Mouse (Mus musculus) lung, postnatal 36 days (tissue): ENCODE data around the gene Sipa1l1.

Experiments used
- DNase-seq: peaks from one replicate; pipeline ENCODE4 v3.0.0; 2022; ENCODE audit warnings: mixed read lengths

Gene Sipa1l1

DNA sequence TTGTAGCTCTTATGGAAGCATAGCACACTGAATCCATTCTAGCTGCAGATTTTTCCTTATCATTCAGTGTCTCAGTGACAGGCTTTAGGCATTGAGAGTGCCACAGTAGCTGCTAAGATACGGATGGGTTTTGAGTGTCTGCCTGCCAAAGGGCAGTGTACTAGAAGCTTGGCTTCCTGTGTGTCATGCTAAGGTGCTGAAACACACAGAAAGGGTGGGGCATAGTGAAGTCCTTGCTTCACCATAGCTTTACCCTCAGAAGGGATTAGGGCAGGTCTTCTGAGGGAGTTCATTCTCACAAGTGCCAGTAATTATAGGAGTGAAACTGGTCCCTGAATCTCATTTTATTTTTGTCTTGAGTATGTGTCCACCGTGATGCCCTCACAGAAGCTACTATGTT, 82.2 kb downstream of the Sipa1l1 start:
- DNase-seq: no peak

DNA sequence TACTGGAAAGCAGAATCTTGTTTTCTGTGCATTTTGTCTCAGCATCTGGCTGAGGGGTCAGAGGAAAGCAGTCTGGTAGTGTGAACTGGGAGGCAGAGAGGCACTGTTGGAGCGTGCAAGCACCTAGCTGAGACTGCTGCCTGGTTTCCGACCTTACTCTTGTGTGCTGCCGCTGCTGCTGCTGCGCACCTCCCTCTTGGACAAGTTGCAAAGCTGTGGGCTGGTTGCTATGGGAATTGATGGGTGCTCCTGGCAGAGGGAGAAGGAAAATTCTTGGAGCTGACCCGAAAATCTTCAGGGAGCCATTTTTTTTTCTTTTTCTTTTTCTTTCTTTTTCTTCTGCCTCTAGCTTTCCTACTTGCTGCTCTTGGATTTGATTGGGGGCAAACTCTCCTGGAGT, 85.0 kb downstream of the Sipa1l1 start:
- DNase-seq: peak; percentile 57

DNA sequence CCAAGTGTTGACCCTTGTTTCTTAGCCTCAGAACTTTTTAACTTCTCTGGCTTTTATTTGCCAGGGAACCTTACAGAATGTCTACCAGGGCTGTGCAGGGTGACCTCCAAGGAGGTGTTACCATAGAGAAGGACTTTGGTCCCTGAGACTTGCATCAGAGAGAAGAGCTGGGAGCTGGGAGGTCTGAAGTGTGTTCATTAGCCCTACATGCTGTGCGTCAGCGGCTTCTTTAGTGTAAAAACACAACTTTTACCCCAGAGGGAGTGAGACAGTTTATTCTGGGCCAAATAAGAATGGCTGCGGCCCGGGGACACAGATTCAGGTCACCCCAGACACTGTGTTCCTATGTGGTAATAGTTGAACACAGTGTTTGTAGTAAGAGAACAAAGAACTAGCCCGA, 86.9 kb downstream of the Sipa1l1 start:
- no peak for DNase-seq

DNA sequence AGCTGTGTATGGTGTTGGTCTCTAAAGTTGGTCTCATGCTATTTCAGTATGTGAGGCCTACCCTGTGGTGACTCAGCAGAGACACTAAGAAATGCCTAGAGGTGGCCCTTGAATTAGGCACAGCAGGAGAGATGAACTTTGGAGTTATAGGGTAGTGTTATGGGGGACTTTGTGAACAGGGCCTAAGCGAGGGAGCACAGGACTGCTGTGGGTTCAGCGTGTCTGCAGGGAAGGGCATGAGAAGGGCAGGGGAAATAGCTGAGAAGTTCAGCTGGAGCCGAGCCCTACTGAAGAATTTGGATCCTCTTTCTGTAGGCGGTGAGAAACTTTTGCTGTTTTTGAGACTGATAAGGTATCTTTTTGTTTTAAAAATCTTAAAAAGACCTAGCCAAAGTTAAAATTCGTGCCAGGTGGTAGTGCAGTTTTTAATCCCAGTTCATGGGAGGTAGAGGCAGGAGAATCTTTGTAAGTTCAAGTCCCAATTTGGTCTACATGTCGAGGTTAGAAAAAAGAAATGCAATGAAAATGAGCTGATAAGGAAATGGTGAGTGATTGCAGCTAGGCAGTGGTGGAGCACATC, 87.9 kb downstream of the Sipa1l1 start:
- DNase-seq: no peak

DNA sequence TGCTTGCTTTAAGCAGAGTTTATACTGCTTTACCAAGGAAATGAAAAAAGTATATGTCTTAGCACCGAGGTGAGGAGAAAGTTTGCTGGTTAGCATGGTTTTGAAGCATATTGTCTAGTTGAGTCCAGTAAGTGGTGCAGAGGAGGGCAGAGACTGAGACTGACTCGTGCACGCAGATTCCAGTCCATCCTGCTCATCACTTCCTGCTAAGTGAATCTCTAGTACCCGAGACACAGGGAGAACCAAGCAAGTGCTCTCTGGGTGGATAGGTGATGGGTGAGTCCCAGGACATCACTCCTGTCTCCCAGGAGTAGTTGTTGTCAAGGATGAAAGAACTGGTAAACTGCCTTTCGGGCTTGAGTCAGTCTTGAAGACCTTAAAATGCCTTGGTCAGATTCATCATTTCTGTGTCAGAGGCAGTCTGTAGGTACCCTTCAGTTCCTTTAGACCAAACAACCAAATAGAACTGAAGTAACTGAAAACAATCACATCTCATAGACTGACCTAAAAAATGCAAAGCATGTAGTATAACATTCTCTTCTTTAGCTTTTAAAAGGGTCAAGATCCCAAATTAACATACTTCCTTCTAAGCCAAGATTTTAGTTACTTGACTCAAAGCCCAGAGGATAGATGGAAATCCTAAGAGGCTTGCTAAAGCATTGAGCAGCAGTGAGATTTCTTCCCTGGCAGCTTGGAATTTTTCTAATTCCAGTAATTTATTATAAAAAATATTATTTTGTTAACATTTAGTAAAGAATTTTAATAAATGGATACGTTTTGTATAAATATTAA, 89.1 kb downstream of the Sipa1l1 start:
- no peak for DNase-seq

DNA sequence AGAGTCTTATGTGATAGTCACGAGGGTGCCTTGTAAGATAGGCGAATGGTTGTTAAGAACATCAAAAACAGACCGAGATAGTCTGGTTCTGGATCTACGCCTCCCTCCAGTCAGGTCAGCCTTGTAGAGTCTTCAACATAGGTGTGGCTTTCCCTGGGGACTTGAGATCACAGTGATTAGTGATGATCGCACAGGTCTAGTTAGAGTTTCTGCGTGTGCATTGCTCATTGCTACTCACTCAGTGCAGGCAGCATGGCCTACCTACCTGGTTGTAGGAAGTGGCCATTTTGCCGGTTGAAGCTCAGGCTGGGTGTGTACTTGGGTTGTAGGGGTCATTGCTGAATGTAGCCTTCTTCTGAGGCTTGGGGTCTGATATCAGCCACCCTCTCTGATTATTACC, 94.3 kb downstream of the Sipa1l1 start:
- DNase-seq: no peak

DNA sequence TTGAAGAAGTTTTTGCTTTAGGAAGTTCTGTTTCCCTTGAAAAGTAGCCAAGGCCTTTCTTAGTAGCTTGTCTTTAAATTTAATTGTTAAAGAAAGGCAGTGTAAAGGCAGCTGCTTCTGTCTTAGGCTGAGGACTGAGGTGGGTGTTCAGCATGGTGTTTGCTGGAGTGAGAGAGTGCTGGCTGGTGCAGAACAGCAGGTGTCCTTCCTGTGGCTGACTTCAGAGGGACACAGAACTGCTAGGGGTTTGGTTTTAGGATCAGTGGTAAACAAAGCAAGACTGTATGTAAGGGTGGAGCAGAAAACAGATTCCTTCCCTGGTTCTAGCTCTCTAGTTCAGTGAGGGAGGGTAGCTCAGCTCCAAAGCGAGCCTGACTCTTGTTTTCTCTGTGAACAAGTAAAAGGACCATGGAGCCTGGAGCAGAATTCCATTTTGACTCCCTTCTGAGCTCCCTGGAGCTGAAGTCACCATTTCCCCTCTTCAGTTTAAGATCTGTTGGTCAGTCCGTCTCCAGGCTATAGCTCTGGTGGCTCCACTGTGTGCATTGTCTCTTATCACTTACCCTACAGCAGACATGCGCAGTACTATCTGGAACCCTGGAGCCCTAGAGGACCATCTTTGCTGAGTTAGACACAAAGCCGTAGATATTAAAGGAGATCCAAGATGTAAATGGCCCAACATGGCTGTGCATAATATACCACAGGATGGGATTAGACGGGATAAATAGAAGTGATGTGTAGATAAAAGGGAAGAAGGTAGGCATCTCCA, 95.1 kb downstream of the Sipa1l1 start:
- no peak for DNase-seq

DNA sequence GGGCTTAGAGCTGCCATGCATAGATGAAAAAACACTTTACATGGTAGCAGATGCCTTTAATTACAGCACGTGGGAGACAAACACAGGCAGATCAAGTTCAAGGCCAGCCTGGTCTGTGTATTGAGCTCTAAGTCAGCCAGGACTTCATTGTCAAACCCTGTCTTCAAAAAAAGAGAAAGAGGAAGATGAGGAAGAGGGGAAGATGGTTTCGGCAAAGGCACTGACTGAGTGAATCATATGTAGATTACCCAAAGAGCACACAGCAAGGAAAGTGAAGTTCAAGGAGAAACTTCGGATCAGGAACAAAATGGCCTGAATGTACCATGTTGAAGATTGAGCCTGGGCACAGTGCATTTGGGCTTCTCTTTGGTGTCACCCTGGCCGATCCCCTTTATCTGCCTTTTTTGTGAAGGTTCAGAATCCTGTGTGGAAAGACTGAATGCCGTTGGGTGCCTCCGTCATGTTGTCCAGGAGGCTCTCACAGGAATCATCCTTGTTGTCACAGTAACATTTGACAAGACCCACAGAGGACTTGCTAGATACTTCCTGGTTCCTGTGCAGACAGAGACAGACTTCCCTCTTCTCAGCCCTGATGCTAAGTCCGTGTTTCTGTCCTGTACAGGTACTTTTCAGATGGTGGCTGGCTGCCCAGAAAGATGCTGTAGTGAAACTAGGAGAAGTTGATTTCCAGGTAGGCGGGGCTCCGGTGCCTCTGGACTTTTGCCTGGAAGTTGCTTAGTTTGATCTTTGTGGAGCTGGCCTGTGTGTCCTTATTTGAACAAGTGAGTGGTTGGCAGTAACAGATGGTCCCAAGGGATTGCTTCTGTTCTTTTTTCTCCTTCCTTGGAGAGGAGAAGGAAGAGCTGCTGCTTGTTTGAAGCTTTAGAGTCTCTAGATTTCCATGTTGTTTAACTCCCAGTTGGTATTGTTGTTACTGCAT, 96.5 kb downstream of the Sipa1l1 start:
- peak; percentile 75 for DNase-seq

DNA sequence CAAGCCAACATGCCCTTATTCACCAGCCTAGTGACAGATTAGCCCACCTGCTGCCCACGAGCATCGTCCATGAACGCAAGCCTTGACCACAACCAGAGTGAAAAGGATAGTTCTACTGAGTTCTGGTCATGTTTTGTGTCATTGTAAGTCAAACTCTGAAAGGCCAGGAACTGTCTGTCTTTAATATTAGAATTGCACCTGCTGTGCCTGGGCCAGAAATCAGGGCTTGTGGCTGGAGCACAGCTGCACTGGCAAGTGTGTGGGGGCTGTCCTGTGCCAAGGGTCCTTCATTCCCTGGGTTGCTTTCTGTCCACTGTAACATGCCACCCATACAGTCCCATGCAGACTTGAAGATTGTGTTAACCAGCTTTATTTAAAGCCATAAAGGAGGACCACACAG, 102.3 kb downstream of the Sipa1l1 start:
- DNase-seq: no peak

DNA sequence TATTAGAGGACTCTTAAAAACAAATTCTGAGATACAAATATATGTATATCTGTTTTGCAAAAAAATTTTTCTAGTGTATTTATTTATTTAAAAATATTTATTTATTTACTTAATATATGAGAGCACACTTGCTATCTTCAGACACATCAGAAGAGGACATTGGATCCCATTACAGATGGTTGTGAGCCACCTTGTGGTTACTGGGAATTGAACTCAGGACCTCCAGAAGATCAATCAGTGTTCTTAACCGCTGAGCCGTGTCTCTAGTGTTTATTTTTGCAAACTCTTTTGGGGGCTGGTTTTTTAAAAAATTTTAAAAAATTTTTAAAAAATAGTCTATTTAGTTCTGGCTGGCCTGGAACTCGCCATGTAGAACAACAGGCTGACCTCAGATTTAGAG, 104.4 kb downstream of the Sipa1l1 start:
- DNase-seq: no peak

DNA sequence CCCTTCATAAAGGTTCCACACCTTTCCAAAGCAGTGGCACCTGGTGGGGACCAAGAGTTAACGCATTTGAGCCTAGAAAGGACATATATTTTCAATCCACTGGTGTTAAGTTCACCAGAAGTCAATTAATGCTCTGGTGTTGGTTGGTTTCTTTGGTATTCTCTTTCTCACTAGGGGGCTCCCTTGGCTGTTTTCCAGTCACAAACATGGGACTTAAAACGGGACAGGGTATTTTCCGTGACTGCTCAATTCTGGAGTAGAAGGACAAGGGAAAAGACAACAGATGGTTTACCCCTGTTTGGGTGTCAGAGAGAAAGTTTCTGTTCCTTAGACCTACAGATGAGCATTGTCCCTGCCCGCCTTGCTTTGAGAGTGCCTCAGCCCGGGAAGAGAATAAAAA, 105.5 kb downstream of the Sipa1l1 start:
- DNase-seq: no peak

DNA sequence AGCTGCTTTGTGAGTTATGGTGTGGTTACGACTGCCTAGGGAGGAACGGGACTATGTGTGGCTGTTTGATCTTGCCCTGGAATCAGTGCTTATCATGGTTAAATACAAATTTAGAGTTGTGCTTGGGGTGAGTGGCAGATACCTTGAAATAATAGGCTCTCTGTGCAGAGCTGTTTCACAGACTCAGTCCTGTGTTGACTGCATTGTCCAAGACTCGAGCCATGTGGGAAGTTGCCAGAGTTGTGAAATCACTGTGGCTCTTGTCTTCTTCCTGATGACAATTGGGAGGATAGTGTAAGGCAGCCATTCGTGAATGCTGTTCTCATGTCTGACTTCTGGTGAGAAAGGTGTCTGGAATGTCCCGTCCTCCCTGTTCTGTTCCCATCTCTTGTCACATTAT, 106.6 kb downstream of the Sipa1l1 start:
- peak; percentile 70 for DNase-seq

DNA sequence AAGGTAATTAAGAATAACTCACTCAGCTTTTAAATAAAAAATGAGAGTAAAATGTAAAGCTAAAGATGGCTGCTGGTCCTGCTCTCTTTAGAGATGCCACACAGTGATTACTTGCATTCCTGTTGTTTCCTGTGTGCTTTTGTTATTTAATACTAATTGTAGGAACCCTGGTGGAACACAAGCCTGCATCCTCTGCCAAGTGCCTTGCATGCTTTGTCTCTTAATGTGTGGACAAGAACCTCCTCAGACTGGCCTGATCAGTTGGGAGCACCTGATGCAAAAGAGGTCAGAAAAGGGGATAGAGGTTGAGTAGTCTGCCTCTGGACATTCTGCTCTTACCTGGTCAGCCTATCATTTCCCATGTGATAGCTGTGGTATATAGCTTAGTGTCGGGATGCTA, 107.5 kb downstream of the Sipa1l1 start:
- no peak for DNase-seq

DNA sequence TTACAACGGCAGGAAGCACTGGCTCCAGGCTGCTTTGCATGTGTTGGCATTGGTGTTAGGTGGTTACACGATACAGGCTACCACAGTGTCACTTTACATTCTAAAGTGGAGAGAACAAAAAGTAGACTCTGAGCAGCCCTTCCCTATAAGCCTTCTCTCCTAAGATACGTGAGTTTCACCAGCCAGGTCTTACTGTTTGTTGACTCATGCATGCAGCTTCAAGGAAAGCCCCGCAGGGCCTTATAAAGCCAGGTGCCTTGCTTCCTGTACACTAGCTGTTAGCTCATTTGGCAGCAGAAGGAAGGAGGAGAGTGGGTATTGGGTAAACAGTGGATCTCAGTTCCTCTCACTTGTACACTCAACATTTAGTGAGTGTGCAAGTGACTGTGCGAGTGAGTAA, 115.5 kb downstream of the Sipa1l1 start:
- DNase-seq: peak; percentile 25

DNA sequence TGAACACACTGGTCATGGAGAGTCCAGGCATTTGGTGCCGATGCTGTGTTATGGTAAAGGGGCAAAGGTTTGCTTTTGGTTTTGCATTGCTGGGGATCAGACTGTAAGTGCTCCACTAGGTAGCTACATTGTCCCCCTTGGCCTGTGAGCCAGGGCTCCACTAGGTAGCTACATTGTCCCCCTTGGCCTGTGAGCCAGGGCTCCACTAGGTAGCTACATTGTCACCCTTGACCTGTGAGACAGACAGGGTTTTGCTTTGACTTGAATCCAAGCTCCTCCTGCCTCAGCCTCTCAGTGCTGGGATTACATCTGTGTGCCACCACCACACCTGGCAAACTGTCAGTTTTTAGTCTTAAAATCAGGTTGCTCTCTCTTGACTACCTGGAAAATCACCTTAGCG, 115.9 kb downstream of the Sipa1l1 start:
- DNase-seq: no peak

DNA sequence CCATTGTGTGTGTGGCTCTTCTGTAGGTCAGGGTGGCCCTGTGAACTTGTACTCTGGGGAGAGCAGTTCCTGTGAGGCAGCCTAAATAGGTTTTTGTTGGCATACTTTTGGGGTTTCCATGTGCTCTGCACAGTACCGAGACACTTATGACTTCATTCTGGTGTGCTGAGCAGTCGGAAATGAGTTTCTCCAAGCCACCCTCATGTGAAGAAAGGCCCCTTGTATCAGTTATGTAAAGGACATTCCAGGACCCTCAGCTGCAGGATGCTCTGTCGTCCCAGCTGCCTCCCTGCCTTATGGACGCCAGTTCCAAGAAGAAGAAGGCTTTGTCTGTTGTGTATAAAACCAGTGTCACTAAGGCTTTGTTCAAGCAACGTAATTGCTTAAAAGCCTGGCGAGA, 116.9 kb downstream of the Sipa1l1 start:
- no peak for DNase-seq

DNA sequence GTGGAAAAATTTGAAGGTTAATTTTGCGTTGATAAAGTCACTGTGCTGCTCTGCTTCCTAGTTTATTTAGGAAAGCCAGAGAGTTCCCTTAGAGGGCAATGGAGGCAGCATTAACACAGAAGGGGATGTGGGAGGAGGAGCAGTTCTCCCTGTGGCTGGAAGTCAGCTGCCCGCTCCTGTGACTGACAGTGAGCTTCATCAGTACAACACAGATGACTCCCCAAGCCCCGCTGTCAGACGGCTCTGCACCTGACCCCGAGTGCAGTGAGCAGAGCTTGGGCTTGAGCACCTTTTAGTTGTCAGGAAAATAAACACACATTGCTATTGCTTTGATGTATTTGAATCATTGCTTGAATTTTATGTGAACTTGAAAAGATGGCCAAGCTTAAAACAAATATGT, 117.7 kb downstream of the Sipa1l1 start:
- no peak for DNase-seq

DNA sequence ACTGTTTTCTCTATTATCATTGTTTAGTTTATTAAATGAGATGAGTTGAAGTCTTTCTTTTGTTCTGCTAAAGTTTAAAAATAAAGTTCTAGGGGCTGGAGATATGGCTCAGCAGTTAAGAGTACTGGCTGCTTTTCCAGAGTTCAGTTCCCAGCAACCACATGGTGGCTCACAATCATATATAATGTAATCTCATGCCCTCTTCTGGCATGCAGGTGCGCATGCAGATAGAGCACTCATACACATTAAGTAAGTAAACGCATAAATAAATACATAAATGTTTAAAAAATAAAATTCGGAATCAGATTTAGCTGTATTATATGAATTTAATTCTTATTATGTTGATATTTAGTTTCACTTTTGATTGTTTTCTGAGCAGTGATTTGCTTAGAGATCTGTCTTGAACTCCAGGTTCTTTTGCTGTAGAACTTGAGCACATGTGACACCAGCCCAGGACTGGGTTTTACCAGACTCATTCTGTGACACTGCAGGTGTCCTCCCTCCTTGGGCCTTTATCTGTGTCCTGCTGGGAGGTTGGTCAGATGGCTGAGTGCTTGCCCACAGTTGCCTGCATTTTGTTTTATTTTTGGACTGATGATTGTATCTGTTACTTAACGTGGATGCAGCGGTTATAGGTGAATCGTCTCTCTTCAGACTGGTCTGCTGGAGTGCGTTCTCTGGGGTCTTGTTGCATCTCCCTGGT, 124.6 kb downstream of the Sipa1l1 start:
- DNase-seq: no peak

DNA sequence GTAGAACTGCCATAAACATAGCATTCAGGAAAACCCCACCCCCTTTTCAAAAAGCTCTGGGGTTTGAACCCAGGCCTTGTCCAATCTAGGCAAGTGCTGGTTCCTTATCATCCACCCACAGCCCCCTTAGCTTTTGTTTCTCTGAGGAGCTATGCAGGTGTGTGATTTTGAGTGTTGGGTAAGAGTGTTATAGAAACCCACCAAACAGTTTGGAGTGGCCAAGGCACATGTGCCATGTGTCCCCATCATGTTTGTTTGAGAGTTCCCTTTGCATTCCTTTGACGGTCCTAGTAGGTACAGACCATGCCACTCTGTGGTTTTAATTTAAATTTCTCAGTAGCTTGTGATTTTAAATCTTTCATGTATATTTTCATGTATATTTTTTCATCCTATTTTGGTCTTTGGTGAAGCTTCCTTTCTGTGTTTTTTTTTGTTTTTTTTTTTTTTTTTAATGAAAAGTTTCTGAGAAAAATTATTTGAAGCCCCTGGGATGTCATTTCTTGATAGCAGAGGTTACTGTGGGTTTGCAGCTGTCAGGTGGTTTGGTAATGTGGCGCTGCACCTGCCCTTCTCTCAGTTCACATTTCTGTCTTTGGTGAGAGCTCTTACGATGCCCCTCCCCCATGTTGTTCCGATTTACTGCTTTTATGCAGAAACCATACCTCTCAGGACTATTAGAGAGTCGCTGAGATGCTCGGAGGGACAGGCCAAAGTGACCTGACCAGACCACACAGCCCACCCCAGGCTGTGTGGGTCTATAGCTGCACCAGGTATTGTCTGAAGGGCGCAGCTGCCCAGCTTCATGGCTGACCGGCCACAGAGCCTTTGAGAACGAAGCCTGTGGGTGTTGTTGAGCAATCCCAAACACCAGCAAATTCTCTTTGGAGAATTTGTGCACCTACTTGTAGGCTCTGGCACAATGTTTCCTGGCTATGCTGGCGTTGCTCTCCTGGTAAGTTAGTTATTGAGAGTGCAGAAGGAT, 126.1 kb downstream of the Sipa1l1 start:
- DNase-seq: no peak

DNA sequence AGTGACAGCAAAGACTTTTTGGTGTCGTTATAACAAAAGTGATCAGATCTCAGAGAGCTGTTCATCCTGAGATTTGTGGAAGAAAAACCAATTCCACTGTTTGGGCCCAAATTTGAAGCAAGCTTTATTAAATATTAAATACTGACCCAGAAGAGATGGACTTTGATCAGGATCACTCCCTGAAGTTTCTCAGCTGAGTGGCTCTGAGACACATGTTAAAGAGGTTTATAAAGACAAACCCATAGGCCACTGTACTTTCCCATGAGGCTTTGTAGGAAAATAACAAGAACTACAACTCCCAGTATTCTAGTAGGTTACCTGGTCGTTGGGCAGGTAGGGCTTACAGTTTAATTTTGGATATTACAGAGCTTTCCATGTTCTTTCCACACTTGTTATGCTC, 127.2 kb downstream of the Sipa1l1 start:
- DNase-seq: no peak

DNA sequence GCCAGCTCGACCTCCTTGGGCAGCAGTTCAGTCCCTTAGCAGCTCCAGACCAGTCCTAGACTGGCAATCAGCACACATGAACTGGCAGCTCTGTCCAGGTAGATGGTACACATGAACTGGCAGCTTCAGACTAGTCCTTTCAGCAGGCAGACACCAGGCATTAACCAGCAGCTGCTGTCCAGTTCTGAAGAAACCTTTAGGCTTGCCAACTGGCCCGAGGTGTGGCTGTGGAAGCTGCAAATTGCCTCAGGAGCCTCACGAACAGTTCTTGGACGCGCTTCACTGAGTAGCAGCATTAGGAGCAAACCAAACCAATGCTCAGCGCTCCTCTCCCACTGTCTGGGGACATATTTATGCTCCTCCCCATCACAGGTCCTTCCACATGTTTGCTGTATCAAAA, 128.1 kb downstream of the Sipa1l1 start:
- DNase-seq: no peak
